Mouse (Mus musculus): Measurements from ENCODE around the gene Atp10b.
A peak's percentile ranks its signal among the peaks of the same experiment; 100 is the strongest.

Atp10b gene

DNA sequence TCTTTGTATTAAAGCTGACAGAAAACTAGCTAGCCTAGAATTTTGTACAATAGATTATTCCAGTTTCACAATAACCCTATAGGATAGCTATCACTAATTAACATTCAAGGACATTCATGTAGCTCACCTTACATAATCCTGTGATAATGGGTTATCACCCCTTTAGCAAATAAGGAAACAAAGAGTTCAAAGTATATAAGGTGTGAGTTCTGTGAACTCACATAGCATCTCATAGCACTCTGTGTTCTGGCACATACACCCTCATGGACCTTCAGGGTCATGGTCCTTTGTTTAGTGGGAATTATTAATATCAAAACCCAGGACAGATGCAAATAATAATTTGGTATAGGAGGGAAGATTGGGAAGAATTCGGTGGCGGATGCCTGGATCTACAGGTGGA is 50.4 kb downstream of the Atp10b start:
- no peak for DNase-seq (ENCODE audit: low spot score)

DNA sequence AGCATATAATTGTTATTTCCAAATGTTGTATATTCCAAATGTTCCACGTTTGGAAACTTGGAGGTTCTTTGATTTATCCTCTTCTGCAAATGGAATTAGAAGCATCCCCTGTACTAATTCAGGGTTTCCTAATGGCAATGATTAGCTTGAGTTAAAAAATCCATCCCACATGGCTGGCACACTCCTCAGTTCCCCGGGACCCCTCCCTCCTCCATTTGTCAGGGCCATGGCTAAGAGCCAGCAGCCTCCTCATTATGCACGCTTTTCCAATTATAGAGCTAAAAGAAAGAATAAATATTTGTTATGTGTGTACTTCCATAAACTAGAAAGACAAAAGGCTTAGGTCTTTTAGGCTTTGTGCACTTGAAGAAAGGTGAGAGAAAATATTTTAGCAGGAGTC is 53.9 kb downstream of the Atp10b start:
- no peak for DNase-seq (ENCODE audit: low spot score)

GRCm38 (mm10) chr11:43213134-43213533 is 63.5 kb downstream of the Atp10b start:
- no peak for DNase-seq (ENCODE audit: low spot score)

DNA sequence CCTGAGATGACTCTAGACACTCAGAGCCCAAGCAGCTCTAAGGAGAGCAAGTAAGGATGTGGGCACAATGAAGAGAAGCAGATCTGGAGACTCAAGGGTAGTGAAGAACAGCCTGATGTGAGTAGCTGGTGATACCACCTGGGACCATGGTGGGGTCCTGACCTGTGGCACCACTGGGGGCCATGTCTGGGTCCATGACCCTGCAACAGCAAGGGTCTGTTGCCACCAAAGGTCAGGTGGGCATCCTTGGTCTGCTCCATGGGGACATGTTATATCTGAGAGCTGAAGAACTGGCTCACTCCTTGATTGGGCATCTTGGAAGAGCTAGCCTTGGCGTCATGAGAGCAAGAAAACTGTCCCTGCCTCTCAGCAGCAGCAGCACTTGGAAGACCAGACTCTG is 64.1 kb downstream of the Atp10b start:
- no peak for DNase-seq (ENCODE audit: low spot score)

DNA sequence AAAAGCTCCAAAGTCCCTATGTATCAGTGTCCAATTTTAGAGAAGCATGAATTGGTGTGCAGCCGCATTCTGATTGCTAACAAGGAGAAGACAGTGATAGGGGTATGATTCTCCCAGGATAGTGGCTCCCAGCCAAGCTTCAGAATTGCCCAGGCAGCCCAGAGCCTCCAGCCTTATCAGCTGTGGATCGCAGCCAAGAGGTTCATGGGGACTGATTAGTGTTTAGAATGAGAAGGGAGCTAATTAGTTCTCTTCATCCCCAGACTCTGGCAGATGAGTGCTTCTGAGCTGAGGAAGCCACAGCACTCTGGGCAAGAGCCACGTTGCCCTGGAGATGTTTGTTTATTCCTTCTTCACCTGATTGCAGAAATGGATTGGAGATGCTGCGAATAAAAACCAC is 67.3 kb downstream of the Atp10b start:
- no peak for DNase-seq (ENCODE audit: low spot score)

- DNase-seq (ENCODE audit: low spot score) = no peak
Observed at GRCm38 (mm10) chr11:43230231-43230630, 80.6 kb downstream of the Atp10b start.

- DNase-seq (ENCODE audit: low spot score) = no peak
Observed at GRCm38 (mm10) chr11:43232073-43232472, 82.4 kb downstream of the Atp10b start.

- DNase-seq (ENCODE audit: low spot score) = no peak
Observed at GRCm38 (mm10) chr11:43236360-43237039, 86.8 kb downstream of the Atp10b start.

- no peak for DNase-seq (ENCODE audit: low spot score)
Observed at GRCm38 (mm10) chr11:43239804-43240203, 90.1 kb downstream of the Atp10b start.

- no peak for DNase-seq (ENCODE audit: low spot score)
Observed at GRCm38 (mm10) chr11:43253034-43253433, 103.4 kb downstream of the Atp10b start.

GRCm38 (mm10) chr11:43255262-43255661 is 105.6 kb downstream of the Atp10b start:
- DNase-seq (ENCODE audit: low spot score) = no peak

DNA sequence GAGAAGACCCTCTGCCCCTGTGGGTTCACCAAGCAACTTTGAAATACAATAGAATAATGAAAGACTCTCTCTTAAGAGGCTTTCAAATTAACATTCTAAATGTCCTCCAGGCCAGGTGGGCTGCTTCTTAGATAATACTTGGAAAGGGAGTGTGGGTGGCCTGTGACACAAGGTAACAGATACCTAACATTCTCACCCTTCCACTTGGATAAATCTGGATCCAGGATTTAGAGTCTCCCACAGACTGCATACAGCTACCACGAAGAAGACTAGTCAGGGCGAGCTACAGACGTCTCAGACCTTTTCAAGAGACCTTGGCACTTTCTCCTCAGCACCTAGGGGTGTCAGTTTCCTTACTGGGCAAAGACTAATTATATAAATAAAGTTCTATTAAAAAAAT is 107.6 kb downstream of the Atp10b start:
- no peak for DNase-seq (ENCODE audit: low spot score)

DNA sequence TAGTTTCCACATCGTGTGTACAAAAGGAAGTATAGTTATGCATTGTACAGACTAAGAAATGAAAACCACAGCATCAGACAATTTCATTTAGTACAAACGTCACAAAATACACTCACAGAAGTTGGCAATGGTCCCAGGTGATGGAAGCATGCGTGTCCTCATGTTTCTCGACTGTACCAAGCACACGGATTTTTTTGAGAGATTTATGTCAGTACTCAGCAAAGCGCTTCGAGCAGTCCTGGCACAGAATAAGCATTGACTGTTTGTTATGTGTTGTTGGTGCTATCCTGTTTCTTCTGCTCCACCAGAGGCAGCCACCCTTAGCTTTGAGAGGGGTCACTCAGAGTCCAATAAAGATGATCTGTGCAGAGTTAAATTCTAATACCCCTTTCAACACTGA is 108.1 kb downstream of the Atp10b start:
- DNase-seq (ENCODE audit: low spot score) = no peak

DNA sequence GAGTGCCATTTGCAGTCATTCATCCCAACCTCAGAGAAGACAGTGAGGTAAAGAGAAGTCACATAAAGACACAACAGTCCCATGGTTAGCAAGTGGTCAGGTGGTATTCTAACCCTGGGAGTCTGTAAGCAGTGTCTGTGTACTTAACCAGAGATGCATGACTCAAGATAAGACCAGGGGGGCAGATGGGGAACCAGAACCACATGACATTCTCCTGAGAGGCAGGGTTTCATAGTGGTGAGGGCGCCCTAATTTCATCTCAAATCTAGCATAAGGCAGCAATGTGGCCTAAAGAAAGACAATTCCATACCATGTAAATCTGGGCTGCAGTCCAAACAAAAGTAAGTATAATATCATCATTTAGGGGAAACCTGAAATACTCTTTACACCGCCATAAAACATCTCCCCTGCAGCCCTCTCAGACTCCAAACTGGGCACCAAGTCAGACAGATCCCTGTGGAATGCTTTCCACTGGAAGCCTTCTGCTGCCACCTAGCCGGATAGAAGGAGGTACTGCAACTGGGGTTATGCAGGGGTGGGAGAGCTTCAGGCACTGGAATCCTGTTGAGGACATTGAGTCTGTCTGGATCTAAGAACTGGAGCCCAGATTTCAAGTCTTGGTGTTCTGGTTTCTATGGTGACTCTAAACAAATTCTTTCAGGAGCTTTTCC is 114.0 kb downstream of the Atp10b start:
- peak; percentile 38 for DNase-seq (ENCODE audit: low spot score)

- DNase-seq (ENCODE audit: low spot score) = no peak
Observed at GRCm38 (mm10) chr11:43267505-43267904, 117.8 kb downstream of the Atp10b start.

DNA sequence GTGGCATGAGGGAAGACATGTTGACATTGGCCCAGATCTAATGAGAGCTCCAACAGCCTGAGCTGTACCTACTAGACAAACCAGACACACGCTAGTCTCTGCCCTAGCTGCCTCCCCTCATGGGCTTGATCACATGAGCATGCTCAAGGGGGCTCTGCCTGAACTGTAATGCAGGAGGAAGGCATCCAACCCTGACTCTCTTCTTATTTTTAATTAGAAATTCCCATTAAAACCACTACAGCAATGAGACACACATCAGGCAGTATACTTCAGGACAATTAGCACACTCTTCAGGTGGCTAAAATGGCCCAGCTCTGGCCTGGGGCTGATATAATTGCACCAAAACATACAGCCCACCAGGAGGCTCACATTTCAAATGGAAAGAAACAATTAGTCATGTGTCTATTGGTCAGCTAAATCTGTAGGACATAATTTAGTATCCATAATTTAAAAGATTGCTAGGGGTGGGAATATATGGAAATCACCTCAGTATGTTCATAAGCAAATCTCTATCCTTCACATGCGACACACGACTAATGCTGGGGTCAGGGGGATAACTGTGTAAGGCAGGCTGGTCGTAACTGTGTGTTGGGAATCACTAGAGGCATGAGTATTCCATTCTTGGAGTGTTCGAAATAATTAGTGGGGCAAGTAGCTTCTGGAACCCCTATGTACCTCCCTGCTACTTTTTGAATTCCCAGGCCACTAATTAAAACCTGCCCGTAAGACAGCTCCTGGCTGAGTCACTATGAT is 120.0 kb downstream of the Atp10b start:
- DNase-seq (ENCODE audit: low spot score) = no peak

DNA sequence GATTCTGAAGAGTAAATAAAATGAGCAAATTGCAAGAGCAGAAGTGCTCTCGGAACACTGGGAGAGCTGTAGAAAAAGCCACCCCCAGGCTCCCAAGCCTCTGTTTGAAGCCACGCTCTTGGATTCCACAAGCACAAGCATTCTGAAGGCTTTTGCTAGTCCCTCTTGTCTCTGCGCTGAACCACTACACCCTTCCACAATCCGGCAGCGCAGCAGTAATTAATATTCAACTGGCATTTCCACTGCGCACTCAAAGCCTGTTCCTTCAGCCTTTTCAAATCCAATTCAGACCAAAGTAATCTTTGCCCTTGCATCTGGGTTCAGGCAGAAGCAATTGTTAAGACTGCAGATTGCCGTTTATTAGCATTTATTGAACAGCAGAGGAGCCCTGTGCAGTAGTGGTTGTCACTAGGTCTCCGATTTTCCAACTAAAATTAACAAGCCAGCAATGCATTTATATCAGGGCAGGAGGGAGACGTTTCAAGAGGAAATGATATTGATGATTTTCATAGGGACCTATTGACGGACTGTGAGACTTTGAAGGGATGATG is 120.7 kb downstream of the Atp10b start:
- no peak for DNase-seq (ENCODE audit: low spot score)

DNA sequence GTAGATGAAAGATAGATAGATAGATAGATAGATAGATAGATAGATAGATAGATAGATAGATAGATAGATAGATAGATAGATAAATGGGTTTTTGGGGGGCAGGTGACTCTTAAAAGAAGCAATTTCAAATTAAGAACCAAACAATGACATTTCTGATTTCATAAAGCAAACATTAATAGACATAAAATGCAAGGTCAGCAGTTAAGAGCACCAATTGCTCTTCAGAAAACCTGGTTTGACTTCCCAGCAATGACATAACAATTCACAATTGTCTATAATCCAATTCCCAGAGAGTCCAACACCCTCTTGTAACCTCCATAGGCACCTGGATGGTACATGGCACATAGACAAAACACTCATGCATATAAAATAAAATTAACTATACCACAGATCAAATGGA is 124.2 kb downstream of the Atp10b start:
- no peak for DNase-seq (ENCODE audit: low spot score)

DNA sequence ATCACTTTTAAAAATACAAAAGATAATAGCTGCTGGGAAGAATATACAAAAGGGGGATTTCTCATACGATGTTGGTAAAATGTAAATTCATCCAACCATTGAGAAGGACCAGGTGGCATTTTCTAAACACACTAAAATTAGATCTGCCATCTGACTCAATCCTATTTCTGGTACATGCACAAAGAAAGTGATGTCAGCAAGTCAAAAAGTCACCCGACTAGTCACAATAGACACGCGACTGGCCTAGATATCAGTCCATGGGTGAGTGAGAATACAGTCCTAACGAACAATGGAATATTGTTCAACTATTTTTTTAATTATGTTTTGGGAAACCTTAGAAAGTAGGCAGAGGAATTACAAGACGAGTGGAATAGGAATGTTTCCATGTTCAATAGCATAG is 147.9 kb downstream of the Atp10b start:
- no peak for DNase-seq (ENCODE audit: low spot score)

- DNase-seq (ENCODE audit: low spot score) = no peak
Observed at GRCm38 (mm10) chr11:43311000-43311399, 161.3 kb downstream of the Atp10b start.

All from yolk sac, embryonic 10.5 days (tissue).